Mouse (Mus musculus) heart, adult 9 months (tissue): ENCODE measurements around the gene Rab3gap2.

ENCODE experiments used
- DNase-seq, 2 experiments: peaks; one replicate each; pipeline ENCODE4 v3.0.0; 2022; ENCODE audit warnings: low spot score in 2 of 2

Rab3gap2 gene

GRCm38 (mm10) chr1:185203909-185204661 is at the start of gene Rab3gap2:
Gene Rab3gap2, plus strand, starts transcription at chr1:185204117.
- DNase-seq = peak; percentile 99

- no peak for DNase-seq
These were observed 30.3 kb upstream of the Rab3gap2 start for GRCm38 (mm10) chr1:185173641-185174040.

- DNase-seq = no peak
These were observed 26.1 kb upstream of the Rab3gap2 start for GRCm38 (mm10) chr1:185177860-185178259.

GRCm38 (mm10) chr1:185183591-185184330 is 20.2 kb upstream of the Rab3gap2 start:
- DNase-seq = no peak

- DNase-seq = no peak
These were observed 18.4 kb upstream of the Rab3gap2 start for GRCm38 (mm10) chr1:185185556-185185955.

GRCm38 (mm10) chr1:185187135-185187785 is 16.7 kb upstream of the Rab3gap2 start:
- DNase-seq = no peak

GRCm38 (mm10) chr1:185189901-185190300 is 14.0 kb upstream of the Rab3gap2 start:
- no peak for DNase-seq

- DNase-seq = no peak
These were observed 11.8 kb upstream of the Rab3gap2 start for GRCm38 (mm10) chr1:185192087-185192486.

GRCm38 (mm10) chr1:185193509-185193908 is 10.4 kb upstream of the Rab3gap2 start:
- DNase-seq = peak in 1 of 2 experiments; percentile 15

- no peak for DNase-seq
These were observed 7.6 kb upstream of the Rab3gap2 start for GRCm38 (mm10) chr1:185196323-185196722.

GRCm38 (mm10) chr1:185200571-185201395 is 3.1 kb upstream of the Rab3gap2 start:
- DNase-seq = no peak

- no peak for DNase-seq
These were observed 1.9 kb upstream of the Rab3gap2 start for GRCm38 (mm10) chr1:185201994-185202393.

- DNase-seq = peak; percentile 35 to 47
These were observed 565 bp upstream of the Rab3gap2 start for GRCm38 (mm10) chr1:185203196-185203908.

GRCm38 (mm10) chr1:185205090-185205489 is 1.2 kb downstream of the Rab3gap2 start:
- DNase-seq = no peak

GRCm38 (mm10) chr1:185207851-185208595 is 4.1 kb downstream of the Rab3gap2 start:
- no peak for DNase-seq

GRCm38 (mm10) chr1:185208766-185209165 is 4.8 kb downstream of the Rab3gap2 start:
- DNase-seq = no peak

- DNase-seq = no peak
These were observed 5.8 kb downstream of the Rab3gap2 start for GRCm38 (mm10) chr1:185209641-185210176.

GRCm38 (mm10) chr1:185216360-185216759 is 12.4 kb downstream of the Rab3gap2 start:
- no peak for DNase-seq

GRCm38 (mm10) chr1:185216762-185217161 is 12.8 kb downstream of the Rab3gap2 start:
- no peak for DNase-seq

GRCm38 (mm10) chr1:185217966-185218365 is 14.0 kb downstream of the Rab3gap2 start:
- no peak for DNase-seq
